Mouse (Mus musculus): Measurements from ENCODE around the gene Dip2b. TPM values are rescaled to one million over a fixed set of nuclear protein-coding genes. Genes with fewer than 3 reads are reported as not detected.

Gene Dip2b
- polyA plus RNA-seq, 1 experiment from 2014 or later: 9.8 TPM

DNA sequence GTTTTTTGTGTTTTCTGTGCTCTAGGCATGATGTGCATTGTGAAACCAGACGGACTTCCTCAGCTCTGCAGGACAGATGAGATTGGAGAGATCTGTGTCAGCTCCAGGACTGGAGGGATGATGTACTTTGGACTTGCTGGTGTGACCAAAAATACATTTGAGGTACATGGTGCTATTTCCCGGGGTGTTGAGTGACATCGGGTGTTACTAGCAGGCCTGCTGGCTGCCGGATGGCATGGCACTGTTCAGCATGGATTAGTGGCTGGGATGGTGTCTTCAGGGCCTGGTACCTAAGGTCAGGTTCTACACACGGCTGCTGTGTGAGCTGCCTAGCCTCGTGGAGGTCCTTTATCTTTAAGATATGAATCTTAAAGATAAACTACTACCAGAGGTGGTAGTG, 136.7 kb downstream of the Dip2b start:
- ATAC-seq (ENCODE audit: insufficient read depth, low FRiP score, low read depth): no peak
- H3K27me3 ChIP-seq (replicated peaks): no peaks in the 10 kb centered on the region
- no peaks in the 10 kb centered on the region for H3K9me3 ChIP-seq
- no peak overlapping the region for H3K4me3 ChIP-seq (replicated peaks)
- H3K4me1 ChIP-seq: no peaks in the 10 kb centered on the region
- H3K9ac ChIP-seq: no peak overlapping the region
- peaks cover 31% of the 10 kb centered on the region for H3K36me3 ChIP-seq
- no peak overlapping the region for H3K4me2 ChIP-seq
- 73% methylated on average over 6 of the region's 6 CpGs for WGBS
- no peak overlapping the region for H3K27ac ChIP-seq

- no peaks in the 10 kb centered on the region for H3K9me3 ChIP-seq
- H3K27me3 ChIP-seq (replicated peaks): no peaks in the 10 kb centered on the region
- no peak overlapping the region for H3K4me3 ChIP-seq (replicated peaks)
- no peak for ATAC-seq (ENCODE audit: insufficient read depth, low FRiP score, low read depth)
- WGBS: 85% methylated on average over 3 of the region's 3 CpGs
- peaks cover 20% of the 10 kb centered on the region for H3K36me3 ChIP-seq
- no peak overlapping the region for H3K9ac ChIP-seq
- H3K4me2 ChIP-seq: no peak overlapping the region
- H3K27ac ChIP-seq: no peak overlapping the region
- H3K4me1 ChIP-seq: no peaks in the 10 kb centered on the region
Observed at GRCm38 (mm10) chr15:100177167-100177566, 138.7 kb downstream of the Dip2b start.

- no peak overlapping the region for H3K9ac ChIP-seq
- H3K27me3 ChIP-seq (replicated peaks): no peaks in the 10 kb centered on the region
- WGBS: 81% methylated on average over 9 of the region's 9 CpGs
- no peaks in the 10 kb centered on the region for H3K9me3 ChIP-seq
- no peak overlapping the region for H3K27ac ChIP-seq
- no peak for ATAC-seq (ENCODE audit: insufficient read depth, low FRiP score, low read depth)
- peaks cover 21% of the 10 kb centered on the region for H3K36me3 ChIP-seq
- H3K4me1 ChIP-seq: no peaks in the 10 kb centered on the region
- no peak overlapping the region for H3K4me2 ChIP-seq
- no peak overlapping the region for H3K4me3 ChIP-seq (replicated peaks)
Observed at GRCm38 (mm10) chr15:100177575-100177974, 139.1 kb downstream of the Dip2b start.

DNA sequence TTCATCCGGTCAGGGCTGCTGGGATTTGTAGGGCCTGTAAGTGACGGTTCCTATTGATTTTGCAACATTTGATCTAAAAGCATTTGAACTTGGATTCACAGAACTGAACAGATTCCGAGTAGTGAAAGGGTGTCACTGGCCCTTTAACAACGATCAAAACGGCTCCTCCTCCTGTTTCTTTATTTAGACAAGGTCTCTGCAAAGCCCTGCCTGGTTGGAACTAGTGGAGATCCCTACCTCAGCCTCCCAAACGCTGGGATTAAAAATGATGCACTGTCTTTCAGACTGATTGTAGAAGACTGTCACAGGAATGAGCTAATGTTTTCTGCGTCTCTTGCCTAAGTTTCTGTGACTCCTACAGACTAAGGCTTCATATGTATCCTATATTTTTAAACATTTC, 140.0 kb downstream of the Dip2b start:
- Histone ChIP-seq H3K27me3 (replicated peaks) (no peaks in the 10 kb centered on the region), H3K27ac (no peak overlapping the region), H3K4me1 (no peaks in the 10 kb centered on the region), H3K9me3 (no peaks in the 10 kb centered on the region), H3K36me3 (peaks cover 18% of the 10 kb centered on the region), H3K9ac (no peak overlapping the region), H3K4me3 (replicated peaks) (no peak overlapping the region), H3K4me2 (no peak overlapping the region)
- 47% methylated on average over 7 of the region's 7 CpGs for WGBS
- ATAC-seq (ENCODE audit: insufficient read depth, low FRiP score, low read depth): no peak

DNA sequence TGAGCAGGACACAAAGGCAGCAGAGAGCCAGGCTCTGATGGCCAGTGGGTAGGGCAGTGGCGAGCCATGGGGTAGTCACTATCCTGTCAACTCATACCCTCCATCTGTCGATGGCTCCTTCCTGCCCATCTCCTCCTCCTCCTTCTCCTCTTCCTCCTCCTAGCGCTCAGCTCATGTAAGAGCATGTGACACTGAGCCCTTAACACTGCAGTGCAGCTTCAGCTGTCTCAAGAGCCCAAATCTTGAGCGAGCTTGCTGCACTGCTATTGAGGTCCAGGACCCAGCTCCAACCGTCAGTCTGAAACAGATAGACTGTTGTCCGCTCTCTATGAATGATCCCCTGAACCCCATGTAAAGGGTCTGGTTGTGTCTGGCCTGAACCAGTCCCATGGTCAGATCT, 141.2 kb downstream of the Dip2b start:
- Histone ChIP-seq H3K9me3 (no peaks in the 10 kb centered on the region), H3K4me3 (replicated peaks) (no peak overlapping the region), H3K4me1 (no peaks in the 10 kb centered on the region), H3K36me3 (peaks cover 15% of the 10 kb centered on the region), H3K4me2 (no peak overlapping the region), H3K27ac (no peak overlapping the region), H3K9ac (no peak overlapping the region), H3K27me3 (replicated peaks) (no peaks in the 10 kb centered on the region)
- WGBS: 90% methylated on average over 6 of the region's 6 CpGs
- no peak for ATAC-seq (ENCODE audit: insufficient read depth, low FRiP score, low read depth)

DNA sequence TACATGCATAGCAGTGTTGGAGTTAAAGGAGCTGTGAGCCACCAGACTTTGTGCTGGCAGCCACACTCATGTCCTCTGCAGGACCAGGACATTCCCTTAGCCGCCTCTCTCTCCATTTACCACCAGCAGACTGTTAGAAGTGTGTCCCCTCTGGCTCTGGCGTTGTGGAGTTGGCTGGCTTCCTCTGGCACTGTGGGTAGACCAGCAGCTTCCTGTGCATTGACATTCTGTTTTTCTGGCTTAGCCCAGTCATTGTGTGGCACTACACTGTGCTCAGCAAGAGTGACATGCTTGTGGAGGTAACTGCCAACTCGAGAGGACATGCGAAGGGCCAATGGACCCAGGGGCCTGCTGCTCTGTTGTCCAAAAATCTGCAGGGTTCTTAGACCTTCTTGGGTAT, 141.8 kb downstream of the Dip2b start:
- no peaks in the 10 kb centered on the region for H3K9me3 ChIP-seq
- no peak for ATAC-seq (ENCODE audit: insufficient read depth, low FRiP score, low read depth)
- no peak overlapping the region for H3K4me3 ChIP-seq (replicated peaks)
- H3K4me2 ChIP-seq: no peak overlapping the region
- H3K27ac ChIP-seq: no peak overlapping the region
- peaks cover 10% of the 10 kb centered on the region for H3K36me3 ChIP-seq
- 87% methylated on average over 4 of the region's 4 CpGs for WGBS
- H3K9ac ChIP-seq: no peak overlapping the region
- H3K27me3 ChIP-seq (replicated peaks): no peaks in the 10 kb centered on the region
- H3K4me1 ChIP-seq: no peaks in the 10 kb centered on the region

- Histone ChIP-seq H3K4me1 (no peaks in the 10 kb centered on the region), H3K36me3 (peaks cover 12% of the 10 kb centered on the region; the same call in 1 of the 2 replicates), H3K9me3 (no peaks in the 10 kb centered on the region), H3K4me2 (no peak overlapping the region), H3K27ac (no peak overlapping the region), H3K4me3 (replicated peaks) (no peak overlapping the region), H3K27me3 (replicated peaks) (no peaks in the 10 kb centered on the region), H3K9ac (no peak overlapping the region)
- ATAC-seq (ENCODE audit: insufficient read depth, low FRiP score, low read depth): no peak
- 84% methylated on average over 10 of the region's 10 CpGs for WGBS
Observed at GRCm38 (mm10) chr15:100181841-100182240, 143.4 kb downstream of the Dip2b start.

DNA sequence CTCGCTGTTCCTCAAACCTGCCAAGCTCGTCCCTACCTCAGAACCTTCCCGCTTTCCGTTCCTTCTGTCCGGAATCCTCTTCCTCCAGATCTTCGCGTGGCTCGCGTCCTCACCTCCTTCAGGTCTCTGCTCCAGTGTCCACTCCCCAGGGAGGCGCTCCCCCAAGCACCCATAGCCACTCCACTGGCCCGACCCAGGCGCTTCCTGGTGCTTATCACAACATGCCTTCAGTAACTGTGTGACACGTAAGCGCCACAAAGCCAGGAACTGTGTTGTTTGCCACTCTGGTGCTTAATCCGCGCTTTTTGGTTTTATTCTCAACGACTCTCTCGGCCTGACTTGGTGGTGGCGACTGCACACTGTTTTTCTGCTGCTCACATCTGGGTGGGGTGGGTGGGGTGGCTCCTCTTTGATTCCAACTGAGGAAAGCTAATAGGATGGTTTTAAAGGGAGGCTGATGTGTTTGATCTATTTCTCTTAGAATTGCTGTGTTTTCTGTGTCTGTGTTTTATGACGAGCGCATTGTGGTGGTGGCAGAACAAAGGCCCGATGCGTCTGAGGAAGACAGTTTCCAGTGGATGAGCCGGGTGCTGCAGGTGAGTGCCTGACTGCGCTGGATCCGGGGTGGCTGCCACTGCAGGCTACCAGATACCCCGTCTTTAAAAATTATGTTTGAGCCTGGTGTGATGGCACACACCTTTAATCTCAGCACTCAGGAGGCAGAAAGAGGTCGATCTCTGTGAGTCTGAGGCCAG, 144.2 kb downstream of the Dip2b start:
- no peak overlapping the region for H3K4me3 ChIP-seq (replicated peaks)
- no peaks in the 10 kb centered on the region for H3K4me1 ChIP-seq
- H3K9ac ChIP-seq: no peak overlapping the region
- no peak overlapping the region for H3K27ac ChIP-seq
- no peaks in the 10 kb centered on the region for H3K27me3 ChIP-seq (replicated peaks)
- no peaks in the 10 kb centered on the region for H3K9me3 ChIP-seq
- no peak overlapping the region for H3K4me2 ChIP-seq
- no peak for ATAC-seq (ENCODE audit: insufficient read depth, low FRiP score, low read depth)
- 85% methylated on average over 28 of the region's 28 CpGs for WGBS
- peaks cover 12% of the 10 kb centered on the region; the same call in 1 of the 2 replicates for H3K36me3 ChIP-seq

- ATAC-seq (ENCODE audit: insufficient read depth, low FRiP score, low read depth): peak; percentile 58; the same call in 1 of the 2 replicates
- no peak overlapping the region for H3K27ac ChIP-seq
- 81% methylated on average over 10 of the region's 10 CpGs for WGBS
Observed at GRCm38 (mm10) chr15:100183510-100183909, 145.0 kb downstream of the Dip2b start.

GRCm38 (mm10) chr15:100184821-100185496, 146.5 kb downstream of the Dip2b start:
- Histone ChIP-seq H3K4me1 (peaks cover 6% of the 10 kb centered on the region; the same call in 1 of the 2 replicates), H3K27ac (no peak overlapping the region), H3K27me3 (replicated peaks) (no peaks in the 10 kb centered on the region), H3K9ac (no peak overlapping the region), H3K9me3 (no peaks in the 10 kb centered on the region), H3K4me3 (replicated peaks) (no peak overlapping the region), H3K4me2 (no peak overlapping the region), H3K36me3 (peaks cover 14% of the 10 kb centered on the region; the same call in 1 of the 2 replicates)
- 79% methylated on average over 5 of the region's 5 CpGs for WGBS
- ATAC-seq (ENCODE audit: insufficient read depth, low FRiP score, low read depth): no peak

More at GRCm38 (mm10) chr15:100183510-100183909, 145.0 kb downstream of the Dip2b start:
- Histone ChIP-seq H3K27me3 (replicated peaks) (no peaks in the 10 kb centered on the region), H3K4me3 (replicated peaks) (no peak overlapping the region), H3K36me3 (peaks cover 14% of the 10 kb centered on the region; the same call in 1 of the 2 replicates), H3K4me1 (no peaks in the 10 kb centered on the region), H3K9ac (no peak overlapping the region), H3K4me2 (no peak overlapping the region), H3K9me3 (no peaks in the 10 kb centered on the region)

GRCm38 (mm10) chr15:100186234-100186633, 147.8 kb downstream of the Dip2b start:
- Histone ChIP-seq H3K36me3 (peaks cover 19% of the 10 kb centered on the region; the same call in 1 of the 2 replicates), H3K4me3 (replicated peaks) (no peak overlapping the region), H3K4me1 (peaks cover 6% of the 10 kb centered on the region; the same call in 1 of the 2 replicates), H3K27ac (no peak overlapping the region), H3K27me3 (replicated peaks) (no peaks in the 10 kb centered on the region), H3K9ac (no peak overlapping the region), H3K9me3 (no peaks in the 10 kb centered on the region), H3K4me2 (no peak overlapping the region)
- ATAC-seq (ENCODE audit: insufficient read depth, low FRiP score, low read depth): no peak
- WGBS: 80% methylated on average over 9 of the region's 9 CpGs
